Mouse (Mus musculus): ENCODE measurements around the gene A4gnt. TPM values are rescaled to one million over a fixed set of nuclear protein-coding genes. Genes with fewer than 3 reads are reported as not detected.

A4gnt gene
- polyA plus RNA-seq, 1 experiment from 2014 or later = 1.2 TPM

DNA sequence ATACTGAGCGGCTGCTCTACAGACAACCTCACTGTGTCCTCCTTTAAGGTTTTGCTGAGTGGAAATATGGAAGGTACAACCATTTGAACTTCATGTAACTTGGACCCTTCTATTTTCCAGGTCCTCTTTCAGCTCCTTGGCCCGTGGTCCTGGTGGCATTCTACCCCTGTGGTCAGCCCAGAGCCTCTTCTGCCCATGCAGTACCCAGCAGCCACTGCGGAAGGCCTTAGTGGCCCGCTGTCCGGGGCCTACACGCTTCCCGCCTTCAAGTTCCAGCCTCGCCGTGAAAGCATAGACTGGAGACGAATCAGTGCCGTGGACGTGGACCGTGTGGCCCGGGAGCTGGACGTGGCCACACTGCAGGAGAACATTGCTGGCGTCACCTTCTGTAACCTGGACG is 24.9 kb downstream of the A4gnt start:
- no peak overlapping the region for H3K27ac ChIP-seq
- WGBS = 96% methylated on average over 17 of the region's 17 CpGs
- no peak for ATAC-seq (ENCODE audit: insufficient read depth, low FRiP score, low read depth)
- H3K9ac ChIP-seq = no peak overlapping the region
- peaks cover 30% of the 10 kb centered on the region; the same call in 1 of the 2 replicates for H3K36me3 ChIP-seq
- no peaks in the 10 kb centered on the region for H3K9me3 ChIP-seq
- no peaks in the 10 kb centered on the region for H3K27me3 ChIP-seq (replicated peaks)
- no peaks in the 10 kb centered on the region for H3K4me1 ChIP-seq
- H3K4me3 ChIP-seq (replicated peaks) = no peak overlapping the region
- no peak overlapping the region for H3K4me2 ChIP-seq

DNA sequence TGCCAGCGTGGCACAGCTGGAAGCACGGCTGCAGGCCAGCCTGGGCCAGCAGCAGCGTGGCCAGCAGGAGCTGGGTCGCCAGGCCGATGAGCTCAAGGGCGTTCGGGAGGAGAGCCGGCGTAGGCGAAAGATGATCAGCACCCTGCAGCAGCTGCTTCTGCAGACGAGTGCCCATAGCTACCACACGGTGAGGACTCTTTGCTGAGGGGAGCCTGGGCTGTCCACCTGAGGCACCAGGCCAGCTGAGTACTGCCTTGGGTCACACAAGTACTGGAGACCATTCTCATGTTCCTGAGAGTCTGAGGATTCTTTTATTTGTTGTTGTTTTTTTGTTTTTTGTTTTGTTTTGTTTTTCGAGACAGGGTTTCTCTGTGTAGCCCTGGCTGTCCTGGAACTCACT is 25.4 kb downstream of the A4gnt start:
- H3K4me1 ChIP-seq = no peaks in the 10 kb centered on the region
- H3K4me3 ChIP-seq (replicated peaks) = no peak overlapping the region
- H3K27me3 ChIP-seq (replicated peaks) = no peaks in the 10 kb centered on the region
- no peak overlapping the region for H3K4me2 ChIP-seq
- ATAC-seq (ENCODE audit: insufficient read depth, low FRiP score, low read depth) = no peak
- 93% methylated on average over 13 of the region's 13 CpGs for WGBS
- H3K27ac ChIP-seq = no peak overlapping the region
- H3K9me3 ChIP-seq = no peaks in the 10 kb centered on the region
- no peak overlapping the region for H3K9ac ChIP-seq
- H3K36me3 ChIP-seq = peaks cover 30% of the 10 kb centered on the region; the same call in 1 of the 2 replicates

DNA sequence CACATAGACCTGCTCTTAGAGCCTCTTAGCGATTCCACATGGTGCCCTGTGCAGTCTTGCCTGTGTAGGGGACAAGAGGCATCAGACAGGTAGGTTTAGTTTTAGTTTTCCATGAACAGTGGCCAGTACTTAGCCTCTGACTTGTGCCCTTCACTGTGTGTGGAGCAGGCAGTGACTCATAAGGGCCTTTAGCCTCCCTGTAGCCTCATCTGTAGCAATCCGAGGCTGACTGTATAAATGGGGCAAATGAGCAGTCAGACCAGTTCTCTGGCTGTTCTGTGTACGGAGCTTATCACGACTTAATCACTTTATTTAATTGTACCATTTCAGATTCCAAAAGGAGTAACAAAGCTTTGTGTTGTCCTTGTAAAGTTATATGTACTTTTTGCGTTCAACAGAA is 27.7 kb downstream of the A4gnt start:
- peak; percentile 92 for ATAC-seq (ENCODE audit: insufficient read depth, low FRiP score, low read depth)
- no peaks in the 10 kb centered on the region for H3K9me3 ChIP-seq
- H3K27me3 ChIP-seq (replicated peaks) = no peaks in the 10 kb centered on the region
- no peak overlapping the region for H3K9ac ChIP-seq
- no peak overlapping the region for H3K4me2 ChIP-seq
- no peak overlapping the region for H3K4me3 ChIP-seq (replicated peaks)
- H3K4me1 ChIP-seq = no peaks in the 10 kb centered on the region
- 75% methylated on average over 5 of the region's 5 CpGs for WGBS
- peak overlapping the region; percentile 64 for H3K27ac ChIP-seq
- H3K36me3 ChIP-seq = peaks cover 31% of the 10 kb centered on the region; the same call in 1 of the 2 replicates

DNA sequence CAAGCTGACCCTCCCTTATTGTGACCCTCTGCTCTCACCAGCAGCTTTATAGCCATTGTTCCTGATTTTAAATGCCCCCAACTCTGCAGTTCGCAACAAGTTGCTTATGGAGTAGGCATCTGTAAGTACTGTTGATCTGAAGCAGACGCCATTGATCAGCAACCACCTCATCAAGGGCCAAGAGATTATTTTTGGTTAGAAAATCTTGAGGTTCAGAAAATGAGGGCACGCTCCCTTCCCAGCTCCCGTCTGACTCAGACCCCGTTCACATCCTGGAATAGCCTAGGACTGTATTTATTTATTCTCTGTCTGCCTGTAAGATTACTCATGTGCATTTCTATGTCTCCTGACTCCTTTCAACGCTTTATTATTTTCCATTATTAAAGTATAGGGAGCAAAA is 33.1 kb downstream of the A4gnt start:
- ATAC-seq (ENCODE audit: insufficient read depth, low FRiP score, low read depth) = no peak
- Histone ChIP-seq H3K4me2 (no peak overlapping the region), H3K9ac (no peak overlapping the region), H3K4me3 (replicated peaks) (no peak overlapping the region), H3K27ac (no peak overlapping the region), H3K4me1 (no peaks in the 10 kb centered on the region), H3K36me3 (peaks cover 18% of the 10 kb centered on the region), H3K27me3 (replicated peaks) (no peaks in the 10 kb centered on the region), H3K9me3 (no peaks in the 10 kb centered on the region)
- WGBS = 90% methylated on average over 6 of the region's 6 CpGs

DNA sequence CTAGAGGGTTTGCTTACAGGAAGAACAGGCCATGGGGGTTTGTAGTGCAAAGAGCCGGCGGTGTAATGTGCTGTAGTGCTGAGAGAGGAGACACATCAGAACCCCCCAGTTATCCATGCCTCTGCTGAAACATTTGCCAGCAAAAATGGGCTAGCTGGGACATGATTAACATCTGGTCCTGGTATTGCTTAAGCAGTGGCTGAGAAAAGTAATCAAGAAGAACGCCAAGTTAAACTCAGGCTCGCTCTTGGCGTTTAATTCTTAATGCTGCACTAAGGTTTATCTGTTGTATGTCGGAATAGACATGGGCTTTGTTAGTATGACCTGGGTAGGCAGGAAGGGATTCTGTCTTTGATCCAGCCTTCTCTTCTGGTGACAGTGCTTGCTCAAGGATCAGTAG is 33.8 kb downstream of the A4gnt start:
- no peaks in the 10 kb centered on the region for H3K27me3 ChIP-seq (replicated peaks)
- no peak for ATAC-seq (ENCODE audit: insufficient read depth, low FRiP score, low read depth)
- H3K4me2 ChIP-seq = no peak overlapping the region
- H3K36me3 ChIP-seq = peaks cover 23% of the 10 kb centered on the region
- no peaks in the 10 kb centered on the region for H3K4me1 ChIP-seq
- WGBS = 91% methylated on average over 6 of the region's 6 CpGs
- no peak overlapping the region for H3K9ac ChIP-seq
- H3K27ac ChIP-seq = no peak overlapping the region
- no peak overlapping the region for H3K4me3 ChIP-seq (replicated peaks)
- no peaks in the 10 kb centered on the region for H3K9me3 ChIP-seq

DNA sequence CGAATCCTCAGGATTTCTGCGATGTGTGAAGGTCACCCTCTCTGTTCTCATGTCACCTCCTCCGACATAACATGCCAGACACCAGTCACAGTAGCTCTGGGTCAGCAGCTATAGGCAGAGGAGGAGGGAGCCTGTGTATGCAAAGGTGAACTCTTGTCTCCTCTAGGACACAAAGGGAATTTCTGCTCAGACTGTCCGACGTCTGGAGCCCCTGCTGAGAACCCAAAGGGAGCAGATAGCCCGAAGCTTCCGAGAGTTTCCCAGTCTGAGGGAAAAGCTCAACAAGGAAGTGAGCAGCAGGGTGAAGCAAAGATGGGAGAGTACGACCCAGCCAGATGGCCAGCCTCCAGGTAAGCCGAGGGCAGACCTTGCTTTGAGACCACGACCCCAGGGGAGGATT is 48.5 kb downstream of the A4gnt start:
- ATAC-seq (ENCODE audit: insufficient read depth, low FRiP score, low read depth) = no peak
- H3K36me3 ChIP-seq = peaks cover 22% of the 10 kb centered on the region
- no peak overlapping the region for H3K9ac ChIP-seq
- H3K9me3 ChIP-seq = no peaks in the 10 kb centered on the region
- H3K4me1 ChIP-seq = no peaks in the 10 kb centered on the region
- no peak overlapping the region for H3K4me2 ChIP-seq
- no peaks in the 10 kb centered on the region for H3K27me3 ChIP-seq (replicated peaks)
- WGBS = 84% methylated on average over 10 of the region's 10 CpGs
- H3K27ac ChIP-seq = no peak overlapping the region
- H3K4me3 ChIP-seq (replicated peaks) = no peak overlapping the region

DNA sequence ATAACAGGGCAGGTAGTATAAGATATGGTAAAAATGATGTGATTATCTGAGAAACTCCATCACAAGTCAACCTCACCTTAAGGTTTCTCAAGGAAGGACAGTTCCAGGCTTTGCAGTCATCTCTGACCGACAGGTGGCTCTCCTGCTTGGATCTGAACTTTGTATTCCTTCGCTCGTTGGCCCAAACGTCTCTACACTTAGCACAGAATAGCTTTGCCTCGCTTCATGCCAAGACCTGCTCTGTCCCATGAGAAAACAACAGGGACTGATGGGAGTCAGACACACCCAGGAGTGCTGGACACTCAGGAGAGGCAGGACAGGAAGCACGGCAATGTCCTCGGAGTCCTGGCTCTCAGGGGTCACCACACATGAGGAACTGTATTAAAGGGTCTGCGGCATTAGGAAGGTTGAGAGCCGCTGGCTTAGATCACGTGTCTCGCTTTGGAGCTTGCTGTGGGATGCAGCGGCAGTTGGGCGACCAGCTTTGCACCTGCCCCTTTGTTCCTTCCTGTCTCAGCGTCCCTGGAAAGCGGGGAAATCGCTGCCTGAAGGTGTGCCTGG is 49.4 kb downstream of the A4gnt start:
- Histone ChIP-seq H3K27ac (no peak overlapping the region), H3K4me2 (no peak overlapping the region), H3K9ac (no peak overlapping the region), H3K9me3 (no peaks in the 10 kb centered on the region), H3K4me3 (replicated peaks) (no peak overlapping the region), H3K4me1 (no peaks in the 10 kb centered on the region), H3K27me3 (replicated peaks) (no peaks in the 10 kb centered on the region), H3K36me3 (peaks cover 19% of the 10 kb centered on the region)
- no peak for ATAC-seq (ENCODE audit: insufficient read depth, low FRiP score, low read depth)
- WGBS = 67% methylated on average over 16 of the region's 16 CpGs

DNA sequence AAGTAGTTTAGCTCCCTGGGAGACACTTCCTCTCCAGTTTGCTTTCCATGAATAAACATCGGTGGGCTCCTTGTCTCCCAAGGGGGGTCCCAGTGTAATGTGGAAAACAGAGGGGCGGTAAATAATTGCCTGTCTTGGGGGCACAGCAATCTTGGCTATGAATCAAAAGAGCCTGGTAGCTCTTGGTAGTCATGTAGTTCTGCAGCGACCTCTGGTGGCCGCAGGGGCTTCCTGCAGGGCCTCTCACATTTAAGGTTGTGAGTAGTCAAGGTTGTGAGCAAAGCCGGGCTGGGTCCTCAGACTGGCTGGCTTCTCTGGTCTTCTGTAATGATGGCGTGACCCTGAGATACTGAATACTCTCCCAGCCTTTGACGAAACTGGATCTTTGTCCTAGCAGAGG is 50.1 kb downstream of the A4gnt start:
- no peak for ATAC-seq (ENCODE audit: insufficient read depth, low FRiP score, low read depth)
- Histone ChIP-seq H3K9ac (no peak overlapping the region), H3K4me1 (no peaks in the 10 kb centered on the region), H3K36me3 (peaks cover 18% of the 10 kb centered on the region), H3K27ac (no peak overlapping the region), H3K4me2 (no peak overlapping the region), H3K9me3 (no peaks in the 10 kb centered on the region), H3K4me3 (replicated peaks) (no peak overlapping the region), H3K27me3 (replicated peaks) (no peaks in the 10 kb centered on the region)
- WGBS = 30% methylated on average over 7 of the region's 7 CpGs

DNA sequence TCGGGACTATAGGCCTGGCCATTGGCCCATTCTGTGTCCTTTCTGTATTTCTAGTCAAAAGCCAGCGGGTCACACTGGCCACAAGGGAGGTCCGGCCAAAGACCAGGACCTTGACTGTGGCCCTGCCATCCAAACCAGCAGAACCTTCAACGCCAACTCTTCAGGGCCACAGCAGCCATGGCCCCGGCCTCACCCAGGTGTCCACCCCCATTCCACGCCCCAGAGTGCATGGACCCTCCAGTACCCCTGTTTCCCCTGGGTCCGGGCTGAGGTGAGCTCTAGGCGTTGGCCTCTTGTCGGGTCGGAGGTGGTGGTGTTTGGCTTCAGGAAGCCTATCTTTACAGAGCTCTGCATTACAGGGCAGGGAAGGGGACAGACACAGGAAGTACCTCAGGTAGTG is 50.6 kb downstream of the A4gnt start:
- Histone ChIP-seq H3K4me3 (replicated peaks) (no peak overlapping the region), H3K27me3 (replicated peaks) (no peaks in the 10 kb centered on the region), H3K9me3 (no peaks in the 10 kb centered on the region), H3K27ac (no peak overlapping the region), H3K9ac (no peak overlapping the region), H3K4me2 (no peak overlapping the region), H3K36me3 (peaks cover 22% of the 10 kb centered on the region), H3K4me1 (no peaks in the 10 kb centered on the region)
- 88% methylated on average over 10 of the region's 10 CpGs for WGBS
- ATAC-seq (ENCODE audit: insufficient read depth, low FRiP score, low read depth) = no peak

DNA sequence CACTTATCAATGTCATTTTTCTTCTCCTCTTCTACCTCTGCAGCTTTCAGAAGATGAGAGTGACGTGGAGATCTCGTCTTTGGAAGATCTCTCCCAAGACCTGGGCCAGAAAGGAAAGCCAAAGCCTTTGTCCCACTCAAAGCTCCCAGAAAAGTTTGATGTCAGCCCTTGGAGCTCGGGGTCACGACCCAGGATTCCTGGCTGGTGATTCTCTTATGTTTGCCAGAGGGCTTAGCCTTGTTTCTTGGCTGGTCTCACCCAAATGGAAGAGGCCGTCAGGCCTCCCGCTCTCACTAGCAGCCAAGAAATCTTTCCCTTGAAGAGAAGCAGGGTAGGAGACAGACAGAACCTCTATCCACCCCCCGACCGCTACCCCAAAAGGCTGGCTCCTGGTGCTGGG is 55.3 kb downstream of the A4gnt start:
- Histone ChIP-seq H3K4me3 (replicated peaks) (no peak overlapping the region), H3K4me2 (no peak overlapping the region), H3K9ac (no peak overlapping the region), H3K4me1 (no peaks in the 10 kb centered on the region), H3K27ac (no peak overlapping the region), H3K9me3 (no peaks in the 10 kb centered on the region), H3K36me3 (peaks cover 36% of the 10 kb centered on the region), H3K27me3 (replicated peaks) (no peaks in the 10 kb centered on the region)
- no peak for ATAC-seq (ENCODE audit: insufficient read depth, low FRiP score, low read depth)
- 82% methylated on average over 8 of the region's 8 CpGs for WGBS

DNA sequence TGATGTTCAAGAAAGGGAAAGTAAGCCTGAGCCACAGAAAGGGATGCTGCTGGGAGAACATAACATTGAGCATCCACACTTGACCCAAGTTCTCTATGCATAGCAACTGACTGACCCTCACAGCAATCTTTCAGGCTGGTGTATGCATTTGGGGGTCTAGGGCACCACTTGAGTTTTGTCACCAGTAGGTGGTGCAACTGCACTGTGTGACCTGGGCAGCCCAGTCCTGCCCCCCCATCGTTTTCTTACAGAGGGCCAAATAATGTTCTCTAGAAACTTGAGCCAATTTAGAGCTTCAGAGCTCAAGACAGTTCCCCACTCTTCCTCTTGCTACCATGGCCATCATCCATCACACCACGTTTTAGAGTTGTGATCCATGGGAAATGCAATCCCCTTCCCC is 59.3 kb downstream of the A4gnt start:
- no peaks in the 10 kb centered on the region for H3K27me3 ChIP-seq (replicated peaks)
- H3K27ac ChIP-seq = no peak overlapping the region
- no peaks in the 10 kb centered on the region for H3K9me3 ChIP-seq
- H3K4me1 ChIP-seq = no peaks in the 10 kb centered on the region
- no peak for ATAC-seq (ENCODE audit: insufficient read depth, low FRiP score, low read depth)
- no peak overlapping the region for H3K4me3 ChIP-seq (replicated peaks)
- no peak overlapping the region for H3K4me2 ChIP-seq
- WGBS = 40% methylated on average over 2 of the region's 2 CpGs
- no peak overlapping the region for H3K9ac ChIP-seq
- H3K36me3 ChIP-seq = peaks cover 21% of the 10 kb centered on the region

All from stomach, embryonic 15.5 days (tissue).